Mouse (Mus musculus) ES-E14 (cell line): Measurements from ENCODE around the gene Thada.

Experiments
- CHD2 ChIP-seq: IDR thresholded peaks from 2 replicates; pipeline ENCODE4 v1.6.1; 2014; ENCODE audit warnings: mild to moderate bottlenecking, low read depth, low read length, inconsistent platforms
- MAFK ChIP-seq: IDR thresholded peaks from 2 replicates; pipeline ENCODE4 v1.6.1; 2014; ENCODE audit warnings: mild to moderate bottlenecking, low read depth, low read length, inconsistent platforms; ENCODE audit not compliant: insufficient read depth
- ZC3H11A ChIP-seq: IDR thresholded peaks from 2 replicates; pipeline ENCODE4 v1.6.1; 2012; ENCODE audit warnings: low read depth, mild to moderate bottlenecking, inconsistent platforms, low read length, borderline replicate concordance
- ZNF384 ChIP-seq: IDR thresholded peaks from 2 replicates; pipeline ENCODE4 v1.6.1; 2012; ENCODE audit warnings: low read depth, low read length, inconsistent platforms

GRCm38 (mm10) chr17:84197912-84198344 lies 268.1 kb downstream of the Thada start:
- TF ChIP-seq MAFK (no peak), ZNF384 (no peak), CHD2 (no peak), ZC3H11A (no peak)
